Mouse (Mus musculus): ENCODE measurements around the gene Dram1. TPM values are rescaled to one million over a fixed set of nuclear protein-coding genes. Genes with fewer than 3 reads are reported as not detected.

Gene Dram1
- polyA plus RNA-seq, 1 experiment: 0.80 TPM

DNA sequence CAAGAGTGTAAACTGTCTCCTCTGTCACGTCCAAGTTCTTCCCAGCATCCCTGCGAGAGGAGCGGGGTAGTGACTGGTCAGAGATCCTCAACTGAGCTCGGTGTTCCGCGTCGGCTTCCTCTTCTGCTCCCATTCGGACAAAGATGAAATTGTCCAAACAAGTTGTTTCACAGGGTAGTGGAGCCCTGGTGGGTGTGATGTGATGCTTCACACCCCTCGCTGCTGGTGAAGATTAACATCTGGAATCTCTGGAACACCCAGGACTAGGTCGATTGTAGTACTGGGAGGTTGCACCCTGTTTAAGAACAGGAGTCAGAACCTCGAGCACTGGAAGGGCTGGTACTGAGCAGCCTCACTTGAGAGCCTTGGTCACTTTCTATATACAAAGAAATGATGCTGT lies 75.8 kb downstream of the Dram1 start:
- H3K4me3 ChIP-seq (replicated peaks; ENCODE audit: insufficient read depth, low read depth, low read length): no peak overlapping the region
- 79% methylated on average over 11 of the region's 11 CpGs for WGBS
- H3K4me1 ChIP-seq (ENCODE audit: control insufficient read depth, insufficient read depth, low read length): no peaks in the 10 kb centered on the region
- no peak for DNase-seq
- TF ChIP-seq CTCF (IDR thresholded peaks at IDR 0.05; ENCODE audit: borderline replicate concordance, insufficient read depth, low read depth, low read length): no peak
- no peak for TF ChIP-seq POLR2A (IDR thresholded peaks at IDR 0.05; ENCODE audit: borderline replicate concordance, insufficient read depth, low read length)
- H3K27ac ChIP-seq (ENCODE audit: insufficient read depth, low read length): no peak overlapping the region
- H3K27me3 ChIP-seq (ENCODE audit: control insufficient read depth, insufficient read depth, low read length): no peaks in the 10 kb centered on the region

DNA sequence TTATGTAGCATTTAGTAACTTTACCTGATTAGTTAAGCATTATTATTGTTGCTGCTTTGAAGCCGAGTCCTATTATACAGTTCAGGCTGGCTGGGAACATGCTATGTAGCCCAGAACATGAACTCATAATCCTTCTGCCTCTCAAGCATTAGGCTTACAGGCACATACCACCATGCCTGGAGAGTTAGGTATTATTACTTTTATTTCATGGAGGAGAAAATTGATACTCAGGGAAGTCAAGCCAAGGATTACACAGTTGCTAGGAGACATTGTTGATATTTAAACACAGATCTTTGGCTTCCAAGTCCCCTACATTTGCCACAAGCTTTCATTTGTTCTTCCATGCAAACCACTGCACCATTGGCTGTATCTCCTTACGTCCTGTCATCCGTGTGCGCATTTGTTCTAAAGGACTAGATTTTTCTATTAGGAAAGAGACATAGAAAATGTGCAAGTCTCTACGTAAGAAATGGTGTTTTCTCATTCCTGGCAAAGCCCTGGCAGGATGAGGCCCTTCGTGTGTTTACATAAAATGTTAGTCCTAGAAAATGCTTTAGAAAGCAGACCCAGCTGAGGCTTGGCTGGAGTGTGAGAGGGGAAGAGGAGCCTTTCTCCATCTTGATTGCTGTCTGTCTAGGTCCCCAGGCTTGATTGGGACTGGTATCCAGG lies 76.9 kb downstream of the Dram1 start:
- WGBS: 80% methylated on average over 6 of the region's 6 CpGs
- DNase-seq: no peak

DNA sequence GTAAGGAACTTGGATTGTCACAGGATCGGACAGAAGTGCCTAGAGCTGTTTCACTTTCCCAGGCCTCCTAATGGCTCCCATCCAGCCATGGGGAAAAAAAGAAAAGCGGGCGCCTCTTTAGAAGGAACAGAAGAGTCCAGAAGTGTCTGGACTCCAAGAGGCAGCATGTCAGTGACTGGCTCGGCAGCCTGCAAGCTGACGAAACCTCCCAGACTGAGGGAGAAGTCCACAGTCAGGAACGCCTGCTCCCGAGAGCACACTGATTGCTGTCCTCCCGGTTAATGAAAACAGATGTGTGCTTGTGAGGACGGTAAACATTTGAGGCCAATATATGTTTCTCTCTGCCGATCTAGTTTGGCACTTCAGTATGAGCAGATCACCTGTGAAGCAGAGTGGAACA lies 81.9 kb downstream of the Dram1 start:
- TF ChIP-seq POLR2A (IDR thresholded peaks at IDR 0.05; ENCODE audit: borderline replicate concordance, insufficient read depth, low read length) (no peak), CTCF (IDR thresholded peaks at IDR 0.05; ENCODE audit: borderline replicate concordance, insufficient read depth, low read depth, low read length) (no peak)

More for the DNA sequence above, 76.9 kb downstream of the Dram1 start:
- no peaks in the 10 kb centered on the region for H3K27me3 ChIP-seq (ENCODE audit: control insufficient read depth, insufficient read depth, low read length)
- TF ChIP-seq POLR2A (IDR thresholded peaks at IDR 0.05; ENCODE audit: borderline replicate concordance, insufficient read depth, low read length) (no peak), CTCF (IDR thresholded peaks at IDR 0.05; ENCODE audit: borderline replicate concordance, insufficient read depth, low read depth, low read length) (no peak)
- H3K4me1 ChIP-seq (ENCODE audit: control insufficient read depth, insufficient read depth, low read length): no peaks in the 10 kb centered on the region
- H3K27ac ChIP-seq (ENCODE audit: insufficient read depth, low read length): no peak overlapping the region
- H3K4me3 ChIP-seq (replicated peaks; ENCODE audit: insufficient read depth, low read depth, low read length): no peak overlapping the region

DNA sequence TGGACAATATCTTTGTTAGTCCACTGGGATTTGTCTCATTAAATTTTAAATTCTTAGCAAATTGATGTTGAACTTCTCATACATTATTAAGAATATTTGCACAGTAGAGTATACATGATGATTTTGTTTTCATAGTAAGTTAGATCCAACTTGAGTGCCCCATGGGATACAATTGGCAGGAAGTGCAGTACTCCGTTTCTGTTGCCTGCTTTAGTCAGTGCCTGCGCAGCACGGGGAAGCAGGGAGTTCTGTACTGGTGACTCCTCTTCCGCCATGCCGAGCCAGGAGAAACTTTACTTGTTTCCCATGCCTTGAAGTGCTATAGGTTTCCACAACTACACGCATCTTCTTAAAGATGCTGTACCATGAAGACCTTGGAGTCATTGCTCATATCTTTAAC lies 83.8 kb downstream of the Dram1 start:
- no peak overlapping the region for H3K4me3 ChIP-seq (replicated peaks; ENCODE audit: insufficient read depth, low read depth, low read length)
- no peaks in the 10 kb centered on the region for H3K4me1 ChIP-seq (ENCODE audit: control insufficient read depth, insufficient read depth, low read length)
- no peaks in the 10 kb centered on the region for H3K27me3 ChIP-seq (ENCODE audit: control insufficient read depth, insufficient read depth, low read length)
- WGBS: 77% methylated on average over 6 of the region's 6 CpGs
- DNase-seq: no peak
- no peak overlapping the region for H3K27ac ChIP-seq (ENCODE audit: insufficient read depth, low read length)
- TF ChIP-seq POLR2A (IDR thresholded peaks at IDR 0.05; ENCODE audit: borderline replicate concordance, insufficient read depth, low read length) (no peak), CTCF (IDR thresholded peaks at IDR 0.05; ENCODE audit: borderline replicate concordance, insufficient read depth, low read depth, low read length) (no peak)

More for the DNA sequence above, 81.9 kb downstream of the Dram1 start:
- Histone ChIP-seq H3K27me3 (ENCODE audit: control insufficient read depth, insufficient read depth, low read length) (no peaks in the 10 kb centered on the region), H3K27ac (ENCODE audit: insufficient read depth, low read length) (no peak overlapping the region), H3K4me1 (ENCODE audit: control insufficient read depth, insufficient read depth, low read length) (no peaks in the 10 kb centered on the region), H3K4me3 (replicated peaks; ENCODE audit: insufficient read depth, low read depth, low read length) (no peak overlapping the region)
- WGBS: 50% methylated on average over 10 of the region's 10 CpGs
- DNase-seq: no peak

DNA sequence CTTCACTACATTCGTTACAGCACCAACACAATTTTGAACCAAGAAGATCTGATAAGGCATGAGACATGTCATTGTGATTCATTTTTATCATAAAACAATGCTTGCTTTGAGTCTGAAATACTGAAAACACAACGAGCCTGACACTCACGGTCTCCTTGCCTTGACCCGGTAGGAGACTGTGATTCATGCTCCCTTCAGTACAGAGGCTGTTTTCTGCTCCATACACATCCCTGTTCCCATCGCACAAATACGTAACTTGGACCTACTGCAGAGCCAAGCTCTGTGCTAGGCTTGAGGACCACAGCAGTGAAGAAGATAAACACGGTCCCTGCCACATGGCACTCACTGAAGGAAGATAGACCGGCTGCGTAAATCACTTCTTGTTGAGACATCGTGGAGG lies 90.8 kb downstream of the Dram1 start:
- TF ChIP-seq POLR2A (IDR thresholded peaks at IDR 0.05; ENCODE audit: borderline replicate concordance, insufficient read depth, low read length) (no peak), CTCF (IDR thresholded peaks at IDR 0.05; ENCODE audit: borderline replicate concordance, insufficient read depth, low read depth, low read length) (no peak)
- WGBS: 82% methylated on average over 10 of the region's 10 CpGs
- Histone ChIP-seq H3K4me3 (replicated peaks; ENCODE audit: insufficient read depth, low read depth, low read length) (no peak overlapping the region), H3K27ac (ENCODE audit: insufficient read depth, low read length) (no peak overlapping the region), H3K27me3 (ENCODE audit: control insufficient read depth, insufficient read depth, low read length) (no peaks in the 10 kb centered on the region), H3K4me1 (ENCODE audit: control insufficient read depth, insufficient read depth, low read length) (no peaks in the 10 kb centered on the region)
- DNase-seq: no peak

DNA sequence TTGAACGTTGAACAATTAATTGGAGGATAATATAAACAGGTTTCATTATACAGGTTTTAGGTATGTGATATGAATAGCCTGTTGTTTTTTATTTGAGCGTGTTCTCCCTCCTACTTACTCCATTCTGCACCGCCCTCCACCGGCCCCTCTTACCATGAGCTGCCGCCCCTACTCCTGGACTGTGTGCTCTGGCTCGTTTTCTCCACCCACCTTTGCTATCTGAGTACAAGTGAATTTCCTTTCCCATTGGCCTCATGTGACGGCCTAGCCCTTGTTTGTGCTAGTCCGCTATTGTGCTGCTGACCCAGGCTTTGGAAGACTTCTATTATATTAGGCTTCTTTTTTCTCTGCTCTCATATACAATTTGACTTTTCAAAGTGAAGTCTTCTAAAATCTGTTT lies 91.6 kb downstream of the Dram1 start:
- no peak for TF ChIP-seq CTCF (IDR thresholded peaks at IDR 0.05; ENCODE audit: borderline replicate concordance, insufficient read depth, low read depth, low read length)
- TF ChIP-seq POLR2A (IDR thresholded peaks at IDR 0.05; ENCODE audit: borderline replicate concordance, insufficient read depth, low read length): no peak
- no peak overlapping the region for H3K27ac ChIP-seq (ENCODE audit: insufficient read depth, low read length)
- H3K4me3 ChIP-seq (replicated peaks; ENCODE audit: insufficient read depth, low read depth, low read length): no peak overlapping the region
- no peaks in the 10 kb centered on the region for H3K27me3 ChIP-seq (ENCODE audit: control insufficient read depth, insufficient read depth, low read length)
- WGBS: 83% methylated on average over 8 of the region's 8 CpGs
- no peaks in the 10 kb centered on the region for H3K4me1 ChIP-seq (ENCODE audit: control insufficient read depth, insufficient read depth, low read length)
- no peak for DNase-seq

DNA sequence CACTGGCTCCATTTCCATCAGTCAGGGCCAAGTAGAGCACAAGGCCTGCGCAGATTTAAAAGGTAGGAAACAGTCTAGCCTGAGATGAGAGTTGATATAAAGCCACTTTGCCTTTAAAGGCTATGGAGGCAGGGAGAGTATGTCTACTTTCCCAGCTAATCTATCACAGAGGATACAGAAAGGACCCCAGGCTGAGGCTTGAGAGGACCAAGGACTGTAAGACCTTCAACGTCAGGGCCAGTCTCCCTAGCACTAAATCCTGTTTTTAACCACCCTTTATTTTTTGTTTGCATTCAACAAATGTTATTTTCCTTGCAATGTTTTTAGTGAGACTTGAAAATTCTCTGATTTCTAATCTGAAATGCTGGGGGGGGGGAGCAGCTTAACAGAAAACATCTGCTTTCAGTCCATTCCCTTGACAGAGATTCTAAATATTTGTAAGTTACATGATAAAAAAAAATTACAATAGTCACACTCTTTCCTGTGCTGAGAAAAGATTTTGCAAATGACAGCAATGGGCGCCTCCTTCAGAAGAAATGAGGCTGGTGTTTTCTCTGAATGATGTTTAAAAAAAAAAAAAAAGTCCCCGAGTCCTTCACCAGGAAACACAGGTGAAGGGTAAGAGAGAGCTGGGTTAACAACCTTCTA lies 94.4 kb downstream of the Dram1 start:
- Histone ChIP-seq H3K27me3 (ENCODE audit: control insufficient read depth, insufficient read depth, low read length) (no peaks in the 10 kb centered on the region), H3K4me3 (replicated peaks; ENCODE audit: insufficient read depth, low read depth, low read length) (no peak overlapping the region), H3K27ac (ENCODE audit: insufficient read depth, low read length) (no peak overlapping the region), H3K4me1 (ENCODE audit: control insufficient read depth, insufficient read depth, low read length) (no peaks in the 10 kb centered on the region)
- DNase-seq: no peak
- whole genome bisulfite sequencing: 90% methylated on average over 4 of the region's 4 CpGs
- TF ChIP-seq CTCF (IDR thresholded peaks at IDR 0.05; ENCODE audit: borderline replicate concordance, insufficient read depth, low read depth, low read length): no peak
- TF ChIP-seq POLR2A (IDR thresholded peaks at IDR 0.05; ENCODE audit: borderline replicate concordance, insufficient read depth, low read length): no peak

DNA sequence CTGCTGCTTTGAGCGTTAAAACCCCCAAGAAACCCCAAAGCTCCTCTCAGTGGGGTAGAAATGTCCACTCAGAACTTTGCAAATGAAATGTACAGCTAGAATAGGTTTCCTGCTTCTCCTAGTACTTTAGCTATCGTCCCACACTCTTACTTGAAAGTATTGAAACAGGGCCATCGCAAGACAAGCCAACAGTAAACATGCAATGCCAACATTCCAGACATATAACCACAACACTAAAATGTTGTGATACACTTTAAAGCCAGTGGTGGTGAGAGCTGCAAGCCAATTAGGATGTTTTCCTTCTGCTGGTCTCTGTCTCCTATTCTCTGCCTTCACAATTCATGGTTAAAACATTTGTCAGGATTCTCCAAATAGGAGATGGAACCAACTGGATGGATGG lies 97.2 kb downstream of the Dram1 start:
- Histone ChIP-seq H3K4me1 (ENCODE audit: control insufficient read depth, insufficient read depth, low read length) (no peaks in the 10 kb centered on the region), H3K27ac (ENCODE audit: insufficient read depth, low read length) (no peak overlapping the region), H3K27me3 (ENCODE audit: control insufficient read depth, insufficient read depth, low read length) (no peaks in the 10 kb centered on the region), H3K4me3 (replicated peaks; ENCODE audit: insufficient read depth, low read depth, low read length) (no peak overlapping the region)
- DNase-seq: no peak
- TF ChIP-seq POLR2A (IDR thresholded peaks at IDR 0.05; ENCODE audit: borderline replicate concordance, insufficient read depth, low read length) (no peak), CTCF (IDR thresholded peaks at IDR 0.05; ENCODE audit: borderline replicate concordance, insufficient read depth, low read depth, low read length) (no peak)
- 80% methylated on average over 3 of the region's 3 CpGs for WGBS

Data from cerebellum, adult 2 months (tissue).